Mouse (Mus musculus): ENCODE data around the gene Hyal3. TPM values are rescaled to one million over a fixed set of nuclear protein-coding genes. Genes with fewer than 3 reads are reported as not detected.

Hyal3 gene
- total and polyA plus RNA-seq, 2 experiments = 0.18 to 0.54 TPM

DNA sequence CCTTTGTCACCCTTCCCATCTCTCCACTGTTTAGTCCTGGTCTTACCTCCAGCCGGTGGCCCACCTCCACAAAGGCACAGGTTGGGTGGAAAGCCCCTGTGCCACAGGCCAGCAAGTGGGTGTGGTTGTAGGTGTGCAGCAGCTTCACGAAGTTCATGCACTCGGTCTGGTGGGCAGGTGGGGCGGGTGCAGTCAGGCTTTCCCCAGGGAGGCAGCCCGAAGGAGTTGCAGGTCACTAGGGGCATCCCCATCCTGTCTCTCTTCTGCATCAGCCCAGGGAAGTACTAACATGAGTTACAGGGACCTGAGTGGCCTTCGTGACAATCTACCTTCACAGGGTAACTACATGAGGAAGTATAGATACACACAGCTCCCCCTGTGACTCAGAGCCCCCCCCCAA is 22.6 kb downstream of the Hyal3 start:
- TF ChIP-seq POLR2A (IDR thresholded peaks at IDR 0.05; ENCODE audit: extremely low read depth, insufficient read depth, low read length) (no peak), CTCF (IDR thresholded peaks at IDR 0.05; ENCODE audit: low read depth, low read length) (no peak)
- no peak overlapping the region for H3K27ac ChIP-seq (replicated peaks; ENCODE audit: insufficient read depth, low read depth, low read length)
- no peaks in the 10 kb centered on the region for H3K79me2 ChIP-seq (ENCODE audit: control insufficient read depth, insufficient read depth, low read length)
- H3K4me1 ChIP-seq (ENCODE audit: control insufficient read depth, insufficient read depth, low read length) = peaks cover 7% of the 10 kb centered on the region; the same call in 1 of the 2 replicates
- WGBS = 86% methylated on average over 6 of the region's 6 CpGs
- no peaks in the 10 kb centered on the region for H3K36me3 ChIP-seq (ENCODE audit: control insufficient read depth, insufficient read depth, low read length)
- H3K27me3 ChIP-seq (ENCODE audit: control insufficient read depth, insufficient read depth, low read length) = no peaks in the 10 kb centered on the region
- H3K9ac ChIP-seq (ENCODE audit: low read depth, low read length) = no peak overlapping the region
- no peak overlapping the region for H3K4me3 ChIP-seq (ENCODE audit: insufficient read depth, low read depth, low read length)
- no peak for DNase-seq (ENCODE audit: extremely low read depth, low read depth, low spot score)

DNA sequence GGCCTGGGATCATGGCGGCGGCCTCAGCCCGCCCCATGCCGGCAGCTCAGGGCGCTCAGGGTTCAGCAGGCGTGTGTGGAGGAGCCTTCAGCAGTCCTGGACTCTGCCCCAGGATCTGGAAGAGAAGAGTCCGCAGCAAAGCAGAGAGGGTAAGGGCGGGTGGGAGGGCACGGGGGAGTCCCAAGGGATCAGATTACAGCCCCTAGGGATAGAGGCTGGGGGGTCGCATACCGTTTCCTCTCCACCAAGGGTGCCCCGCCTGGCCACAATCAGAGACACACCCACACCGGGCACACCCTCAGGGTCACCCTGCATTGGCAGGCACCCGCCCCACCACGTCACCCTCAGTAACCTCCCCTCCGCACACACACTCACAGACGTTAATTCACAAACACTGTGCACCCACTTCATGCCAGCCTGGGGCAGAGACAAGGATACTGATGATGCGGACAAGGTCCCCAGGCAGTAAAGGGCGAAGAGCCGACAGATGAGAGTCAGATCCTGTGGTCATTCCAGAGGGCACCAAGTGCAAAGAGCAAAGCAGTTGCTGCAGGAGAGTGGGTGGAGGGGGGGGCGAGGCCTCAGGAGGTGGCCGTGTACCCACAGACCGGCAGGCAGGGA is 24.5 kb downstream of the Hyal3 start:
- no peaks in the 10 kb centered on the region for H3K27me3 ChIP-seq (ENCODE audit: control insufficient read depth, insufficient read depth, low read length)
- no peaks in the 10 kb centered on the region for H3K79me2 ChIP-seq (ENCODE audit: control insufficient read depth, insufficient read depth, low read length)
- TF ChIP-seq POLR2A (IDR thresholded peaks at IDR 0.05; ENCODE audit: extremely low read depth, insufficient read depth, low read length) = no peak
- TF ChIP-seq CTCF (IDR thresholded peaks at IDR 0.05; ENCODE audit: low read depth, low read length) = no peak
- peaks cover 4% of the 10 kb centered on the region; the same call in 1 of the 2 replicates for H3K4me1 ChIP-seq (ENCODE audit: control insufficient read depth, insufficient read depth, low read length)
- DNase-seq (ENCODE audit: extremely low read depth, low read depth, low spot score) = no peak
- H3K36me3 ChIP-seq (ENCODE audit: control insufficient read depth, insufficient read depth, low read length) = no peaks in the 10 kb centered on the region
- no peak overlapping the region for H3K27ac ChIP-seq (replicated peaks; ENCODE audit: insufficient read depth, low read depth, low read length)
- 48% methylated on average over 23 of the region's 23 CpGs for WGBS
- no peak overlapping the region for H3K4me3 ChIP-seq (ENCODE audit: insufficient read depth, low read depth, low read length)
- H3K9ac ChIP-seq (ENCODE audit: low read depth, low read length) = no peak overlapping the region

DNA sequence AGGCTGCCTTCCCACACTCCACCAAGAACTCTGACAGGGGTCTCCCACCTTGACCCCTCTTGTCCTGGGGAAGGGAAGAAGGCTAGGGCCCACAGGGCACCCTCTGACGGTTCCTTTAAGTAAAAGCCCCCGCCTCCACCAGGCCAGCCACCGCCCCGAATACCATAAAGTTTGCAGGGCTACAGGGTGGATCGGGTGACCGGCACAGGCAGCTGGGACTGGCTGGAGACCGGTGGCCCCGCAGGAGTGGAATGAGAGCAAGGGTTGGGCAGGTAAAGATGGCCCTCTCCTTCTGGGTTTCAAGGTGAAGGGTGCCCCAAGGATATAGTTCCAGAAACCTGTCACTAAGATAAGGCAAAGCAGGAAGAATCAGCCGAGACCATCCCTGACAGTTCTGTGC is 26.0 kb downstream of the Hyal3 start:
- no peak overlapping the region for H3K4me3 ChIP-seq (ENCODE audit: insufficient read depth, low read depth, low read length)
- 61% methylated on average over 9 of the region's 9 CpGs for WGBS
- no peaks in the 10 kb centered on the region for H3K36me3 ChIP-seq (ENCODE audit: control insufficient read depth, insufficient read depth, low read length)
- H3K27me3 ChIP-seq (ENCODE audit: control insufficient read depth, insufficient read depth, low read length) = no peaks in the 10 kb centered on the region
- DNase-seq (ENCODE audit: extremely low read depth, low read depth, low spot score) = no peak
- H3K9ac ChIP-seq (ENCODE audit: low read depth, low read length) = no peak overlapping the region
- TF ChIP-seq CTCF (IDR thresholded peaks at IDR 0.05; ENCODE audit: low read depth, low read length) = no peak
- TF ChIP-seq POLR2A (IDR thresholded peaks at IDR 0.05; ENCODE audit: extremely low read depth, insufficient read depth, low read length) = no peak
- peaks cover 2% of the 10 kb centered on the region; the same call in 1 of the 2 replicates for H3K4me1 ChIP-seq (ENCODE audit: control insufficient read depth, insufficient read depth, low read length)
- H3K79me2 ChIP-seq (ENCODE audit: control insufficient read depth, insufficient read depth, low read length) = no peaks in the 10 kb centered on the region
- no peak overlapping the region for H3K27ac ChIP-seq (replicated peaks; ENCODE audit: insufficient read depth, low read depth, low read length)

DNA sequence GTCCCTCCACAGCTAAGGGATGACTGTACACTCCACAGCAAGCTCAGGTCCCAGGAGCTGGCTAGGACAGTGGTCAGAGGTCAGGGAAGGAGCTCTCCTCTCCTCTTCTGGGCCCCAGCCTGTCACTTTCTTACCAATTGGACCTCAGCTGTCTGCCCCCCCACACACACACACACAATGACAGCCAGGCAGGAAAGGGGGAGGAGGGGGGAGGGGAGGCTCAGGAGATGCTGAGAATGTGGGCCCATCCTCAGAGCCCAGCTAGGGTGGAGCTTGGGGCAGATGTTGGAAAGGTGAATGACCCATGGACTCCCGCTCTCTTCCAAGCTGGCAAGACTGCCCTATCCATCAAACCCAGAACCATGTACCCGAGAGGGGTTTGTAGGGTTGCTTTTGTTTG is 26.4 kb downstream of the Hyal3 start:
- no peaks in the 10 kb centered on the region for H3K27me3 ChIP-seq (ENCODE audit: control insufficient read depth, insufficient read depth, low read length)
- H3K27ac ChIP-seq (replicated peaks; ENCODE audit: insufficient read depth, low read depth, low read length) = no peak overlapping the region
- DNase-seq (ENCODE audit: extremely low read depth, low read depth, low spot score) = no peak
- peaks cover 2% of the 10 kb centered on the region; the same call in 1 of the 2 replicates for H3K4me1 ChIP-seq (ENCODE audit: control insufficient read depth, insufficient read depth, low read length)
- no peak overlapping the region for H3K4me3 ChIP-seq (ENCODE audit: insufficient read depth, low read depth, low read length)
- 30% methylated on average over 2 of the region's 2 CpGs for WGBS
- H3K36me3 ChIP-seq (ENCODE audit: control insufficient read depth, insufficient read depth, low read length) = no peaks in the 10 kb centered on the region
- no peak overlapping the region for H3K9ac ChIP-seq (ENCODE audit: low read depth, low read length)
- H3K79me2 ChIP-seq (ENCODE audit: control insufficient read depth, insufficient read depth, low read length) = no peaks in the 10 kb centered on the region
- TF ChIP-seq CTCF (IDR thresholded peaks at IDR 0.05; ENCODE audit: low read depth, low read length) = no peak
- no peak for TF ChIP-seq POLR2A (IDR thresholded peaks at IDR 0.05; ENCODE audit: extremely low read depth, insufficient read depth, low read length)

DNA sequence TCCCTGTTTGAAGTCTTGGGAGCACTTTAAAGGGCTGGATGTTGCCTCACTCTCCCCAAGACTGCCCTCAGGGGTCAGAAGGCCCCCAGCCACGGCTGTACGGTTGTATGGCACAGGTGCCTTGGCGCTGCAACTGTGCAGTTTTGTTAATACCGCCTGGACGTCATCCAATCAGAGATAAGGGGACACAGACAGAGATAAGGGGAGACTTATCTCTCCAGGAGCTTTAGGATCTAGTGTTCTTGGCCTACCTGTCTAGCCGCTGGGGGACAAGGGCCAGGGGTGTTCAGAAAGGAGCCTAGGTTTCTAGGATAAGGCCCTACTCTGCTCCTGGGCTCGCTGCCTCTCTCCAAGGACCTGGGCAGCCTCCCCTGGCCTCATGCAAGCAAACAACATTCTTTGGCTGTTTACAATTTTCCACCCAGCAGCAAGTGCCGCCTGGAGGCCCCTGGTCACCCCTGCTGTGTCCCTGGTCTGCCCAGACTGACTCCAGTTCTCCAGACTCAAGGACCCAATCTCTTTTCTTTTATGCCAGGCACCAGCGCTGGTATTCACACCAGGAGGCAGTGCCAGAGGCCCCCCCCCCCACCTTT is 27.1 kb downstream of the Hyal3 start:
- DNase-seq (ENCODE audit: extremely low read depth, low read depth, low spot score) = no peak
- H3K27ac ChIP-seq (replicated peaks; ENCODE audit: insufficient read depth, low read depth, low read length) = 0 out of 2 replicates have a peak overlapping the region, but pooled peaks have one; percentile 25
- no peak overlapping the region for H3K9ac ChIP-seq (ENCODE audit: low read depth, low read length)
- WGBS = 56% methylated on average over 9 of the region's 9 CpGs
- H3K4me1 ChIP-seq (ENCODE audit: control insufficient read depth, insufficient read depth, low read length) = peaks cover 2% of the 10 kb centered on the region; the same call in 1 of the 2 replicates
- H3K79me2 ChIP-seq (ENCODE audit: control insufficient read depth, insufficient read depth, low read length) = no peaks in the 10 kb centered on the region
- no peaks in the 10 kb centered on the region for H3K27me3 ChIP-seq (ENCODE audit: control insufficient read depth, insufficient read depth, low read length)
- H3K36me3 ChIP-seq (ENCODE audit: control insufficient read depth, insufficient read depth, low read length) = no peaks in the 10 kb centered on the region
- H3K4me3 ChIP-seq (ENCODE audit: insufficient read depth, low read depth, low read length) = no peak overlapping the region
- no peak for TF ChIP-seq POLR2A (IDR thresholded peaks at IDR 0.05; ENCODE audit: extremely low read depth, insufficient read depth, low read length)
- TF ChIP-seq CTCF (IDR thresholded peaks at IDR 0.05; ENCODE audit: low read depth, low read length) = no peak
